Mouse (Mus musculus): Measurements from ENCODE around the gene Alg13.

Alg13 gene

GRCm38 (mm10) chrX:144317548-144318163 lies at the start of gene Alg13:
Alg13 (plus strand) TSS chrX:144317804.
- DNase-seq = peak; percentile 57 to 59

- no peak for DNase-seq
Measured at GRCm38 (mm10) chrX:144268606-144269005, 49.0 kb upstream of the Alg13 start.

GRCm38 (mm10) chrX:144301476-144301875 lies 16.1 kb upstream of the Alg13 start:
- no peak for DNase-seq

- no peak for DNase-seq
Measured at GRCm38 (mm10) chrX:144305659-144306058, 11.9 kb upstream of the Alg13 start.

- no peak for DNase-seq
Measured at GRCm38 (mm10) chrX:144314041-144314440, 3.6 kb upstream of the Alg13 start.

- no peak for DNase-seq
Measured at GRCm38 (mm10) chrX:144315028-144315427, 2.6 kb upstream of the Alg13 start.

GRCm38 (mm10) chrX:144316004-144316403 lies 1.6 kb upstream of the Alg13 start:
- no peak for DNase-seq

GRCm38 (mm10) chrX:144318164-144318979 lies 768 bp downstream of the Alg13 start:
- peak; percentile 27 to 32 for DNase-seq

- no peak for DNase-seq
Measured at GRCm38 (mm10) chrX:144319366-144319765, 1.8 kb downstream of the Alg13 start.

GRCm38 (mm10) chrX:144325375-144325774 lies 7.8 kb downstream of the Alg13 start:
- no peak for DNase-seq

GRCm38 (mm10) chrX:144335332-144336015 lies 17.9 kb downstream of the Alg13 start:
- DNase-seq = no peak

- no peak for DNase-seq
Measured at GRCm38 (mm10) chrX:144337938-144338337, 20.3 kb downstream of the Alg13 start.

- peak in 1 of 2 experiments; percentile 2 for DNase-seq
Measured at GRCm38 (mm10) chrX:144338355-144338754, 20.8 kb downstream of the Alg13 start.

- DNase-seq = no peak
Measured at GRCm38 (mm10) chrX:144374196-144374595, 56.6 kb downstream of the Alg13 start.

GRCm38 (mm10) chrX:144403526-144403925 lies 85.9 kb downstream of the Alg13 start:
- DNase-seq = peak; percentile 64 to 68

- no peak for DNase-seq
Measured at GRCm38 (mm10) chrX:144408036-144408435, 90.4 kb downstream of the Alg13 start.

GRCm38 (mm10) chrX:144420259-144420658 lies 102.7 kb downstream of the Alg13 start:
- no peak for DNase-seq

GRCm38 (mm10) chrX:144421091-144421490 lies 103.5 kb downstream of the Alg13 start:
- no peak for DNase-seq

- DNase-seq = no peak
Measured at GRCm38 (mm10) chrX:144423848-144424247, 106.2 kb downstream of the Alg13 start.

All from B cell, adult 2 months (primary cell).